Mouse (Mus musculus) thymus, adult 18-20 months (tissue): ENCODE results near the gene Trpm8.

Experiments
- DNase-seq, 2 experiments: peaks; one replicate each; pipeline ENCODE4 v3.0.0; 2022; ENCODE audit warnings: mixed read lengths in 2 of 2

Trpm8 gene

GRCm38 (mm10) chr1:88286136-88286845 is 8.8 kb downstream of the Trpm8 start:
- no peak for DNase-seq

DNA sequence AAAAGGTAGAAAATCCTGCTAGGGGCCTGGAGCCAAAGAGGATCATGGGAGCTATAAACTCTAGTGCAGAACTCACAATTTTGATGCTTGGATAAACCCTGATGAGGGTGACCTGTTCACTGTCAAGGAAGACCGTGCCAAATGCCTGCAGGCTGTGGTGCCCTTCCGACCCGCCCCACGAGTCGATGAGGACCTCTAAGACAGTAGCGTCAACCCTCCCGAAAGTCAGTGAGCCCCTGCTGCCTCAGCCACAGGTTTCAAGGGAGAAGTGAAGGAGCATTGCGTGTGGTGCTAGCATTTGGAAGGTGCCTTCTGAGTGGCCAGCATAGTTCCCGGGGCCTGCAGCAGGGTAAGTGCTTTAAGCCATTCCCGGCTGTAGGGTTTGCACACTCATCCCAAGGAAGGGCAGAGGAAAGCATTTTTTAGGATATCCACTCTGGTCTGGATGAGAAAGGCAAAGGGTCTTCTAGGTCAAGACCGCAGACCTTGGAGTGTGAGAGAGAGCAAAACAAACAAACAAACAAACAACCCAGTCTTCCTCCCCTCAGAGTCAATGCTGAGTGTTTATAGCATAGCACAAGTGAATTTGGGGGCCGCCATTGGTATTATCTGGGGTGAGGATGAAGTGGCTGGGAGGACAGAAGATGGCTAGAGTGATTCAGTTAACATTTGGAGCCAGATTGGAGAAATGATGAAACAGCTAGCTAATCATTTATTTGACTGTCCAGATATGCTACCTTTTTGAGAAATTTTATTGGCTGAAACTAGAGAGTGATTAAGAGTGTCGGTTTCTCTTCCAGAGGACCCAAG is 9.6 kb downstream of the Trpm8 start:
- DNase-seq, result no peak

DNA sequence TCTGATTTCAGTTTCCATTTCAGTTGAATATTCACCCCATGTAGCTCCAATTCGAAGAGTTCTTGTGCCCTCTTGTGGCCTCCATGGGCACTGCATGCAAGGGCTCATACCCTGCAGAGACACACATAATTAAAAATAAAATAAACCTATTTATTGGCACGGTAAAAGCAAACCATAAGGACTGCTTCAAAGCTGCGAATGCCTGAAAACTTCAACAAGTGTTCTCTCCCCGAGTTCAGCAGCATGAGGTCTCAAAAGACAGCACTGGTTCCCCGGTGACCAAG is 10.2 kb downstream of the Trpm8 start:
- no peak for DNase-seq

DNA sequence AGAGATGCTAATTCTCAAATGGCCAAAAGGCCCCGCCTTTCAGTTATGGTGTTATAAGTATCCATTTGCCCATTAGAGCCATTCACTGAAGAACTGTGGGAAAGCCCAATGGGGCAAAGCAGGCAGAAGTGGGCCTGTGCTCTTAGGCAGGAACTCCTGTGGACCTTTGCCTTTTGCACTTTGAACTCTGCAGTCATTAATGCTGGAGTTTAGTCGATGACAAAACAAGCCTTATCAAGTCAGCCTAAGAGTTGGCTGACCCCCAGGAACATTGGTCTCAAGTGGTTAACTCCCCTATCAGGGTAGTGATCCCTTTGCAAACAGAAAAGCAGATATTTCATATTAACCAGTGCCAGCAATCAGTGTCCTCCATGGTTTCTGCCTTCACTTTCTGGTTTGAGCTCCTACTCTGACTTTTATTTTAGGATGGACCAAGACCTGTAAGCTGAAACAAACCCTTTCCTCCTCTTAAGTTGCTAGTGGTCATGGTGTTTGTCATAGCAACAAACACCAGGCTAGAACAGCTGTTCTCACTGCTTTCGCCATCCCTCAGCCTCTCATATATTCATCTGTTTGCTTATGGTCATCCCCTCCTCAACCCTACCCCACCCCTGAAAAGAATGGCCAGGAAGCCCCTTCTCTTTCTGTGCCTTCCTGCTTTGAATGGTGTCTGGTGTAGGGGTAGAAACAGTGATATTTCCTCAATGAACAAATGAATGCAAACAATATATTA is 10.8 kb downstream of the Trpm8 start:
- DNase-seq, result no peak

DNA sequence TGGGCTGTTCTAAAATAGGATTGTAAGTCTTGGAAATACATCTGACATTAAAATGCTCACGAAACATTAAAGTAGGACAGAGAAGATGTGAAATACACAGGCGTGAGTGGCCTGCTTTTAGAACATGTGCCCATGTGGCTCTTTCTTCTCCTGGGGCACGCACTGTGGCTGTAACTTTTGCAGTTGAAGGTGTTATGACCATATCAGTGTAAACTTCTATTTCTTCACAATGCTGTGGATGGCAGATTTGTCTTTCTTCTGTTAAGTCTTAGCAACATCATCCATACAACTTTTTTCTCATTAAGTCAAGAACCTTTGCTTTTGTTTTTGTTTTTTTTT is 11.3 kb downstream of the Trpm8 start:
- no peak for DNase-seq

GRCm38 (mm10) chr1:88289152-88289551 is 11.7 kb downstream of the Trpm8 start:
- no peak for DNase-seq

DNA sequence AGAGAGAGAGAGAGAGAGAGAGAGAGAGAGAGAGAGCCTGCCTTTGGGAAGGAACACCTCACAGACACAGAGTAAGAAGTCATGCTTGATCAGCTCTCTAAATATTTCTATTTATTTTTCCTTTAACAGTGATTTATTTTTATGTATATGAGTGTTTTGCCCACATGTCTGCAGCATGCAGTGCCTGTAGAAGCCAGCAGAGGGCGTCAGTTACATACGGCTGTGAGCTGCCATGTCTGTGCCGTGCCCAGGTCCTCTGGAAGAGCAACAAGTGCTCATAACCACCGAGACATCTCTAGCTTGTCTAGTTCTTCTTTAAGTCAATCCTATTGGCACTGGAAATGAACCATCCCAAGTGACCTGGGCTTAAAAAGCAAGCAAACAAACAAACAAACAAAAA is 12.5 kb downstream of the Trpm8 start:
- DNase-seq, result no peak

DNA sequence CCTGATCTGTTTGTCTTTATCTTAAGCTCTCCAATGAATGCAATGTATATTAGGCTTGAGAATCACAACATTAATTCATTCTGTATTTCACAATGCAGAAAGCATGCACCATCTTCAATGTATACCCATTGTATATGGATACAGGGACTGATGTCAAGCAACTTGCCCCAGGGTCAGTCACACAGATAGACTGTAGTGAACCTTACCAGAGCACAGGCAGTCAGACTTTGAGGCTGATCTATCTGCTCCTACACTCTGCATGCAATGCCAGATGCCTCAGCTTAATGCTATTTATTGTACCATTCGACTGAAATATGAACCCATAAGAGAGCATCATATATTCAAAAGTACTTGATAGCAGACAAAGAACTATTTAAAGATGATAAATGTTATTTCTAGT is 13.1 kb downstream of the Trpm8 start:
- no peak for DNase-seq

DNA sequence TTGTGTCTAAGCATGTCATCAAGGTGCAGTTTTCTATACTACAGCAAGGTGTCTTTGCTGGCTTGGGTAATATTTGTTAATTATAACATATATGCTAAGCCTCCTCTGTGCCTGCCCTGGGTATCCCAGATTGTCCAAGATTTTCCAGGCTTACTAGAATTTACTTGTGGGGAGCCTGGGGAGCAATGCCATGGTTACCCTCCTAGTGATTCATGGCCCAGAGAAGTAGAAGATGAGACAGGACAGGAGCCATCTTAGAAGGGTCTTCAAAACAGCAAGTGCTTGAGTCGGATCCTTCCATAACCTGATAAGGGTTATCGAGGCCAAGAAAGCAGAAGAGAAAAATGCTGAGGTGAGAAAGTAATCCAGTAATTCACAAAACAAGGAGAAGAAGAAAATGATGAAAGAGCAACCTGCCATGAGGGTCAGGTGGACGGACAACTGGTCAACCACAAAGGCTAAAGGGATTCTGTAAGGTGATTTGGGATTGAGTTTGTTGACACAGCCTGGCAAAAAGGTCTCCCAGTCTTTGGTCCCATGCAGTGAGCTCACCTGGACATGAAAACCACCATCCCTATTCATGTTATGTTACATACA is 14.0 kb downstream of the Trpm8 start:
- no peak for DNase-seq

GRCm38 (mm10) chr1:88292057-88292456 is 14.6 kb downstream of the Trpm8 start:
- DNase-seq, result no peak

DNA sequence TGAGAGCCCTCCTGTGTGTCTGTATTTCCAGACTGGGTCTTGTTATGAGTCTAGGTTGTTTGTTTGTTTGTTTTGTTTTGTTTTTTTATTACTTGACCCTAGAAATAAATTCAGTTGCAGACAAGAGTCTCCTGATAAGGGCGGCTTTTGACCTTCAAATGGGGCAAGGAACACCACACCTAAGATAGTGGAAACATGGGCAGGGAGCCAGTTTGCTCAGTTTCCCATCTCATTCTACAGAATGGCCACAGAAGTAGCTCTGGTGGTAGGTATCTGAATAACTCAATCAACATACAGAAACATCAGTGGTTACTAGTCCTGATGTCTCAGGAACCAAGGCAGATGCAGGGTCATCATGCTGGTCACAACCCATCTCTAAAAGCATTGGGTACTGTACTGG is 17.2 kb downstream of the Trpm8 start:
- DNase-seq, result no peak

- no peak for DNase-seq
These were observed 18.9 kb downstream of the Trpm8 start for GRCm38 (mm10) chr1:88296171-88296920.

GRCm38 (mm10) chr1:88297480-88298258 is 20.2 kb downstream of the Trpm8 start:
- DNase-seq, result no peak

DNA sequence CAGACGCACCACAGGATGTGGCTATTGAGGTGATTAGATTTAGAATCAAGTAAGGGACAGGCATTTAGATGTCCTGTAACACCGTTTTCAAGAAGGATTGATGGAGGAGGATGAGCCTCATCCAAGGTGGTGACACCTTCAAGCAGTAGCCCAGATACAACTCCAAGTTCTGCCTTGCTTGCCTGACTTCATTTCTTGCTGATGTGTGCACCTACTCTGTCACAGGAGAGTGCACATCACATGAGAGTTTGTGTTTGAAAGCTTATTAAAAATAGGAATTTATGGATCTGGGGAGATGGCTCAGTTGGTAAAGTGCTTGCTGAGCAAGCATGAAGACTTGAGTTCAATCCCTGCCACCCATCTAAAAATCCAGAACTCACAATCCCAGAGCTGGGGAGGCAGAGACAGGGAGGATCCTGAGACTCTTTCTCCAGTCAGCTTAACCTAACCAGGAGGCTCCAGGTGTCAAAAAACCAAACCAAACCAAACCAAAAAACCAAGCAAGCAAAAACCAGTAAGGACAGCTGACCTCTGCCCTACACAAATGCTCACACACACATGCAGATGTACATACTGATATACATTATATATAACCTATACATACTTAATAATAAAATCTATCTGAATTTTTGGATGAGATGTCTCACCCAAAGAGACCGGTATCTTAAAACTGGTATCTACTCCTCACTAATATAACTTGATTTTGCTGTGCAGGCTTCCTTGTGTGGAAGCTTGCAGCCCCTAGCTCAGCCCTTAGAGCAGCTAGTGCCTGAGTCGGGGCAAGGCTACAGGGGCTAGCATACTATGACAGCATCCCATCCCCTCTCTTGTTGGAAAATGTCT is 21.4 kb downstream of the Trpm8 start:
- DNase-seq, result no peak

GRCm38 (mm10) chr1:88299529-88299945 is 22.1 kb downstream of the Trpm8 start:
- DNase-seq, result no peak

GRCm38 (mm10) chr1:88300301-88301050 is 23.0 kb downstream of the Trpm8 start:
- no peak for DNase-seq

- DNase-seq, result no peak
These were observed 23.9 kb downstream of the Trpm8 start for GRCm38 (mm10) chr1:88301121-88302014.

DNA sequence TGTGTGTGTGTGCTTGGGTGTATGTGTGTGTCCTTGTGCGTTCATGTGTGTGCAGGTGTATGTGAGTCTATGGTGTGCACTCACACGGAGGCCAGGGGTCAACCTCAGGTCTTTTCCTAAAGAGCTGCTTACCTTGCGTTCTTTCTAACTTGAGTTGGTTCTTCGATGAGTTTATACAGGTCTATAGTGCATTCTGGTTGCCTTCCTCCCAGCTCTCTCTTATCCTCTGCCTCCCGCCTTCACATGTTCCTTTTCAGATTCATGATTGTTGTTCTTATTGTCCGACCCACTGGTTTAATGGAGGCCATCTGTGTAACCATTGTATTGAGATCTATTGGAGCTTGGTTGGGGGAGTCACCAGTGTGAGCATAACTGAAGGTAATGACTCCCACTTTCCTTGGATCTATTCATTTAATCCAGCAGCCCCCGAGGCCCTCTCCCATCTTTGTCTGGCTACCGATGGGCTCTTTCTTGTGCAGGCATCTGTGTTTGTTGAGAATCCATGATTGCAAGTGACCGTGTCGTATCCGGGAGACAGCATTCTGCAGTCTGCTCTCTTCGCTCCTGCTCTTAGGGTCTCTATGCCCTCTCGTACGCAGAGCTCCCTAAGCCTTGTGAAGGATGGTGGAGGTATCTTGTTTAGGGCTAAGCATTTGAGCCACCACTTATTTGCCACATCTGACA is 24.7 kb downstream of the Trpm8 start:
- no peak for DNase-seq

- DNase-seq, result no peak
These were observed 26.3 kb downstream of the Trpm8 start for GRCm38 (mm10) chr1:88303762-88304161.
